Mouse (Mus musculus): Measurements from ENCODE around the gene Ube2j1.

Ube2j1 gene

DNA sequence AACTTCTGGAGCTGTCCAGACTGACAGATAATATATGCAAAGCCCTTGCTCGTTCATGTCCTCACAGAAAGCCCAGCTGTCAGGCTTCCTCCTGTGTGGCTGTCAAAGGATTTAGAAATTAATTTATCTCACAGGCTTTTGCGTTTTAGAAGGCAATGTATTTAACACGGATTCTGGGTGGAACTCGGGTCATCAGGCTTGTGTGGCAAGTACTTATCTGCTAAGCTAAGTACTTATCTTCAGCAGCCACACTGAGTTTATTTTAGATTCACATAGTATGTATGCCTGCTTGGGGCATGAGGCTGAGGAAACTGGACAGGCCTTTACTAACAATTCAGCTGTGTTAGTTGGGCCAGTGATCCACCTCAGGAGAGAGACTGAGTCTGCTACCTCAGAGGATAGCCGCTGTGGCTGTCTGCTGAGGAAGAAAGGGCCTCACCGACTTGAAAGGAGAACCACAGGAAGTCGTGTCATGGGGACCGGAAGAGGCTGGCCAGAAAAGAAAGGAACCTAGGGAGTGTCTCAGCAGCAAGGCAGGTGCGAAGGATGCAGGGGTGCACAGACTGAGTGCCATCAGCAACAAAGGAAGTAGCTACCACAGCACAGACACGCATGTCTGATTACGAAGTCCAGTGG is 41.4 kb downstream of the Ube2j1 start:
- DNase-seq = no peak

GRCm38 (mm10) chr4:33074406-33074805 is 43.2 kb downstream of the Ube2j1 start:
- no peak for DNase-seq

- DNase-seq = no peak
Observed at GRCm38 (mm10) chr4:33074851-33075250, 43.6 kb downstream of the Ube2j1 start.

- no peak for DNase-seq
Observed at GRCm38 (mm10) chr4:33075776-33076524, 44.7 kb downstream of the Ube2j1 start.

- no peak for DNase-seq
Observed at GRCm38 (mm10) chr4:33077161-33077560, 45.9 kb downstream of the Ube2j1 start.

- DNase-seq = no peak
Observed at GRCm38 (mm10) chr4:33077724-33078123, 46.5 kb downstream of the Ube2j1 start.

DNA sequence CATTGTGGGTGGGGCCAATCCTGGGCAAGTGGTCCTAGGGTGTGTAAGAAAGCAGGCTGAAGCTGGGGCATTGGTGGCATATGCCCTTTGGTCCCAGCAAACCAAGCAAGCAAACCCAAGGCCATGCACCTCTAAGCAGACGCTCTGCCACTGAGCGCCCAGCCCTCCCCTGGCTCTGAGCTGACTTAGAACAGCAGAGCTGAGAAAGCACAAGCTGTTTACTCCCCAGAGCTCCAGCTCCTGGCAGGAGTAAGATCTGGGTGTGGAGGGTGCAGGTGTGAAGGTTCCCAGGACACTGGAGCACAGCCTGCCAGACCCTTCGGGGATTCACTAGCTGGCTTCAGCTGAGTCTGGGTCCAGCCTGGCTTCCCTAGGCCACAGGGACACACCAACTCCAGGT is 47.3 kb downstream of the Ube2j1 start:
- DNase-seq = no peak

DNA sequence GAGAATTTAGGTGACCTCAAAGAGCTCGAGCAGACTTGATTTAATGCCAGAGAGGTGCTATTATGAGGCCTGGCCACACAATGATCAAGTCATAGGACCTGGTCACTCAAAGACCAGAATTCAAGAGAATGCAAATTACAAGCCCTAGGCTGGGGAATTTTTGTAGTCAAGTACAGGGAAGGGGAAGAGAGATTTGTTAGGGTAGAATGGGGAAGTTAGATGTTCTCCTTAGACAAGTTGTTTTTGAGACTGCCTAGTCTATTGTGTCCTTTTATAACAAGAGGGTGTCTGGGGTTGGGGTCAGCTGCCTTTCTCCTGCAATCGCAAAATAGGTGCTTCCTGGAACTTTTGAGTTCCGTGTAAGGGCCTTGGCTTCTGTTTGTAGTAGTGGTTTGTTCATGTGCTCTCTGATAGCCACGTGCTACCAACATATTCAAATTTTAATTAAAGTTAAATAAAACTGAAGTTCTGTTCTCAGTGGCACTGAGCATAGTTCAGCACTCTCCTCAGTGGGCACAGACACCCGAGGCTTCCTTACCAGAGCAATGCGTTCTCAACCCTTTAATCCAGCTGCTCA is 68.0 kb downstream of the Ube2j1 start:
- DNase-seq = no peak
